ENCODE assay signal across 9 mouse cellular contexts in genomic region chr5:123439941-123440340, GRCm38 (mm10). TPM values are rescaled to one million over a fixed set of nuclear protein-coding genes. Genes with fewer than 3 reads are reported as not detected.
A peak's percentile ranks its signal among the peaks of the same experiment; 100 is the strongest.
DNase-seq lines count a peak whose midpoint lies in the region; ATAC-seq and TF ChIP-seq lines count a peak whose summit lies in the region.
"Had no signal": no experiment of that assay in that cellular context is flagged by ENCODE, and none has a peak within 500 bp of the region (broad histone marks: within the 10 kb centered on the region; RNA-seq: fewer than 3 reads in every experiment).

No protein-coding gene starts in this region.

- no peaks in the 10 kb centered on the region for H3K27me3 ChIP-seq in hindbrain, postnatal 0 days (ENCODE audit: insufficient read depth, low read length)
- no peaks in the 10 kb centered on the region for H3K27me3 ChIP-seq in hindbrain, embryonic 12.5 days

- peak; percentile 56 for TF ChIP-seq CTCF in hindbrain, postnatal 0 days (IDR thresholded peaks at IDR 0.05; ENCODE audit: low read depth)
- peak; percentile 40; the same call in 1 of the 2 replicates for TF ChIP-seq CTCF in brain, embryonic 14.5 days (IDR thresholded peaks at IDR 0.05; ENCODE audit: borderline replicate concordance, extremely low read depth, insufficient read depth, insufficient read length)

- no peak overlapping the region for H3K4me2 ChIP-seq in hindbrain, postnatal 0 days (ENCODE audit: low read depth, low read length)
- H3K4me2 ChIP-seq in hindbrain, embryonic 12.5 days (replicated peaks) = no peak overlapping the region

- no peak overlapping the region for H3K4me3 ChIP-seq in hindbrain, postnatal 0 days (ENCODE audit: low read length)
- no peak overlapping the region for H3K4me3 ChIP-seq in hindbrain, embryonic 12.5 days

- H3K36me3 ChIP-seq in hindbrain, postnatal 0 days (ENCODE audit: insufficient read depth, low read length) = peaks cover 22% of the 10 kb centered on the region; the same call in 1 of the 2 replicates
- peaks cover 24% of the 10 kb centered on the region for H3K36me3 ChIP-seq in hindbrain, embryonic 12.5 days

- H3K9me3 ChIP-seq in hindbrain, postnatal 0 days (ENCODE audit: low read length) = no peaks in the 10 kb centered on the region
- no peaks in the 10 kb centered on the region for H3K9me3 ChIP-seq in hindbrain, embryonic 12.5 days (replicated peaks)

- WGBS in hindbrain, postnatal 0 days = 62% methylated on average over 4 of the region's 4 CpGs
- 83% methylated on average over 4 of the region's 4 CpGs for WGBS in hindbrain, embryonic 12.5 days

- no peak for TF ChIP-seq POLR2A in brain, embryonic 14.5 days (IDR thresholded peaks at IDR 0.05; ENCODE audit: borderline replicate concordance, extremely low read depth, insufficient read depth, insufficient read length, poor library complexity, severe bottlenecking)

- H3K27ac ChIP-seq in hindbrain, postnatal 0 days = no peak overlapping the region
- H3K27ac ChIP-seq in hindbrain, embryonic 12.5 days = no peak overlapping the region

- H3K9ac ChIP-seq in hindbrain, postnatal 0 days (replicated peaks; ENCODE audit: low read length) = no peak overlapping the region
- no peak overlapping the region for H3K9ac ChIP-seq in hindbrain, embryonic 12.5 days

- 0 out of 2 replicates have a peak, but pooled peaks cover 3% of the 10 kb centered on the region for H3K4me1 ChIP-seq in hindbrain, postnatal 0 days (ENCODE audit: insufficient read depth, low read length)
- H3K4me1 ChIP-seq in hindbrain, embryonic 12.5 days = peaks cover 6% of the 10 kb centered on the region

- peak; percentile 56 for DNase-seq in hindbrain, postnatal 0 days (ENCODE audit: low spot score)
- peak; percentile 26 for DNase-seq in ovary, postnatal 36 days (ENCODE audit: low spot score)
- no peak for DNase-seq in ovary, postnatal 10 days (ENCODE audit: low spot score)
- peak; percentile 25 for DNase-seq in brain, embryonic 14.5 days (ENCODE audit: low read depth)
- DNase-seq in retina, embryonic 14.5 days (ENCODE audit: low spot score) = peak; percentile 55

- no peak for ATAC-seq in hindbrain, postnatal 0 days
- no peak for ATAC-seq in hindbrain, embryonic 12.5 days (ENCODE audit: low FRiP score)
- ATAC-seq in inflammation-experienced regulatory T-cells, adult 6 months = no peak

RNA-seq across cellular contexts. Expression of gene Mlxip, which starts 45.3 kb away (rescaled TPM):
- total RNA-seq in hindbrain, postnatal 0 days (2014; rRNA removed) = 16.8 and 17.9 TPM in 2 replicates
- polyA plus RNA-seq in hindbrain, postnatal 0 days (2015; fragmentation: Nextera tagmentation; extraction: Ambion mirVana) = 8.7 and 12.5 TPM in 2 replicates
- 20.7 and 21.6 TPM in 2 replicates for polyA plus RNA-seq in hindbrain, embryonic 12.5 days (2016; fragmentation: Nextera tagmentation; extraction: Ambion mirVana)
- 37.5 TPM in 2 replicates for polyA plus RNA-seq in brain, embryonic 14.5 days (2012; rRNA removed)
- polyA plus RNA-seq in inflammation-experienced regulatory T-cells, adult 6 months (2017; shearing (Covaris generic)) = 10 to 100 TPM; 11.3 to 26.3 (median 18.1) TPM

RNA-seq across cellular contexts. Expression of gene Lrrc43, which starts 49.2 kb away (rescaled TPM):
- total RNA-seq in hindbrain, postnatal 0 days (2014; rRNA removed) = 0.10 TPM in 1 of 2 replicates, not detected in the other
- polyA plus RNA-seq in hindbrain, postnatal 0 days (2015; fragmentation: Nextera tagmentation; extraction: Ambion mirVana) = 0.88 and 0.98 TPM in 2 replicates
- 0.34 and 0.36 TPM in 2 replicates for polyA plus RNA-seq in hindbrain, embryonic 12.5 days (2016; fragmentation: Nextera tagmentation; extraction: Ambion mirVana)
- 0.20 and 0.38 TPM in 2 replicates for polyA plus RNA-seq in brain, embryonic 14.5 days (2012; rRNA removed)
- polyA plus RNA-seq in inflammation-experienced regulatory T-cells, adult 6 months (2017; shearing (Covaris generic)) = not detected
- polyA plus RNA-seq: small intestine, adult 2 months had no signal

RNA-seq across cellular contexts. Expression of gene Il31, which starts 49.3 kb away (rescaled TPM):
- total RNA-seq in hindbrain, postnatal 0 days (2014; rRNA removed) = not detected in 2 replicates
- polyA plus RNA-seq in hindbrain, postnatal 0 days (2015; fragmentation: Nextera tagmentation; extraction: Ambion mirVana) = not detected in 2 replicates
- polyA plus RNA-seq in hindbrain, embryonic 12.5 days (2016; fragmentation: Nextera tagmentation; extraction: Ambion mirVana) = not detected in 2 replicates
- not detected in 2 replicates for polyA plus RNA-seq in brain, embryonic 14.5 days (2012; rRNA removed)
- not detected for polyA plus RNA-seq in inflammation-experienced regulatory T-cells, adult 6 months (2017; shearing (Covaris generic))
- polyA plus RNA-seq: frontal cortex, adult 2 months; small intestine, adult 2 months had no signal
